Mouse (Mus musculus) olfactory bulb, adult 2 months (tissue): ENCODE data around the gene Cbx7.

Experiments
- CTCF ChIP-seq: fragments of 200-500 bp; IDR thresholded peaks from 2 replicates; pipeline ENCODE4 v1.5.1; 2012; ENCODE audit warnings: low read depth, mild to moderate bottlenecking, low read length, moderate library complexity; ENCODE audit not compliant: insufficient read depth
- POLR2A ChIP-seq: fragments of 200-500 bp; IDR thresholded peaks from 2 replicates; pipeline ENCODE4 v1.6.1; 2012; ENCODE audit warnings: mild to moderate bottlenecking, low read depth, low read length, moderate library complexity; ENCODE audit not compliant: insufficient read depth

DNA sequence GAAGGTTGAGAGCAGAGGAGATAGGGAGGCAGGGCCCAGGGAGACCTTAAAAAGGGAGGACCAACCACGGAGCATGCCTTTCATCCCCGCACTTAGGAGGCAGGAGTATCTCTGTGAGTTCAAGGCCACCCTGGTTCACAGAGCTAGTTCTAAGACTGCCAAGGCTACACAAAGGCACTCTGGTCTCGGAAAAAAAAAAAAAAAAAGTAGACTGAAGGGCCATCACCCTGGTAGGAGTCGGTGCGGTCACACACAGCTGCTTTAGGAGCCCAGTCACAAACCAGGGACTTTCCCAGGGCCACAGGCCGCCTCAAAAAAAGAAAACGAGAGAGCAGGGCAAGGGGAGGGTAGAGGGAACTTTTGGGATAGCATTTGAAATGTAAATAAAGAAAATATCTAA is 70.2 kb downstream of the Cbx7 start:
- TF ChIP-seq CTCF (no peak), POLR2A (no peak)
